Mouse (Mus musculus) cerebellum, adult 9-10 months (tissue): ENCODE measurements around the gene Syne1.

Experiments used
- DNase-seq: peaks from one replicate; pipeline ENCODE4 v3.0.0; 2022

Gene Syne1

DNA sequence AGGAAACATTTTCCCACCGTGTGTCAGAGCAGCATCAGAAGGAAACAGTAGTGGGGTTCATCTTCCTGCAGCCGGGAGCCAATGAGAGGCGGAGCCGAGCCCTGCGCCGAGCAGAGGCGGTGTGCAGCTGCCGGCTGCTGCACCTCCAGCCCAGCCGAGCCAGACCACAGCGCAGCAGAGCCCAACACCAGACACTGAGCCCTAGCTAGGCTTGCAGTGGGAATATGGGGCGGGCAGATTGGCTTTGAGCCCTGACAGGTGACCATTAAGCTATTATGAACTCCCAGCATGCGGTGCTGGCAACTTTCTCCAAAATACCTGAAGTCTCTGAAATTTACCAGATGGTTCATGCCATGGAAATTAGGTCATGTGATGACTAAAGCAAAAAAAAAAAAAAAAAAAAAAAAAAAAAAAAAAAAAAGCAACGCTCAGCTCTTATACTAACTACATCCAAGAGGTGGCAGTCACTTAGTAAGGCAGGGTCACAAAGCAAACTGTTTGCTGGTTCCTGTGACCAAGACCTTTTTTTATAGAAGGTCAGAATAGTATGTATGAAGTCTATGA is 356.5 kb downstream of the Syne1 start:
- peak; percentile 93 for DNase-seq

DNA sequence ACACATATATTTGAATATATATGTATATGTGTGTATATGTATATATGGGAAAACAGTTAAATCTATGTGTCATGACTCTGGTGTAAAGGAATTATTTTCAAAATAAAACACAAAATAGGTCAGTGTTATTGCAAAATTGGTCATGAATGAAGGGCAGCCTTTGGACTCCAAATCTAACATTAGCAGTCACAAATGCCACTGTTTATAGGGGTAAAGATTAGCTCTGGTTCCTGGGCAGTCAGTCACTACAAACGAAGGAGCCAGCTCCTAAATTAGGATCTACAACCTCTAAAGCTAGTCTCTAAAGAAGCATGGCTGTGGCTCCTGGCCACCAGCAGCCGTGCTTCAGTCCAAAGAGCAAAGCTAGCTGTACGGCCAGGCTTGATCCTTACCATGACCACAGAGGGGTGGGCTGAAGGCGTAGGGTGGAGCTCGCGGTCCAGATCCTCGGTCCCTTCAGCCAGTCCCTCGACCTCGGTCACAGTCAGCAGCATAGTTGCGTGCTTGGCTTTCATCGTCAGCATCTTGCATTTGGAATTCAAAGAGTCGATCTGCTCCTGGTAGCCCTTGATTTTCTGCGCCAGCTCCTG is 357.1 kb downstream of the Syne1 start:
- no peak for DNase-seq

DNA sequence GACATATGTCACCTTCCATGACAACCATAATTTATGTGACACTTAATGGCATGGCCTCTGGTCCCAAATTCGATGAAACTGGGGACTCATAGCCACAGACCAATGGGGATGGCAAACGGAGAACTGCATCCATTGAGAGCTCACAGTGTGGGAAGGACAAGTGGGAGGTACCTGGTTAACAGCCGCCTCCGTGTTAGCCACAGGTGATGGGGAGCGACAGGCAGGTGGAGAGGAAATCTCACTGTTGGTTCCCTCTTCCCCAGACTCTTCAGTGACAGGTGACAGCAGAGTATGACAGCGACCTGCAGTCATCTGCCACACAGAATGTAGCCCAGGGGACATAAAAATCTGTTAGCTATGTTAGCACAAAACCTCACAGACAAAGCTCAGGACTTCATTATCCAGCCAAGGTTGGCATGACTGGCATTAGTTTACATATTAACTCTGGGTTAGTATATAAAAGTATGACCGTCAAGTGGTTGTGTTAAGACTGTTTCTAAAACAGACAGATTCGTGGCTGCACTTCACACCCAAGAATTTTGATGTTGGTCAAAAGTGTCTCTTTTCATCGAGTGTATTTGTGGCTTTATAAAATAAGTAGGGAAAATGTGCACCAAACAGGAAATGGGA is 358.3 kb downstream of the Syne1 start:
- no peak for DNase-seq

DNA sequence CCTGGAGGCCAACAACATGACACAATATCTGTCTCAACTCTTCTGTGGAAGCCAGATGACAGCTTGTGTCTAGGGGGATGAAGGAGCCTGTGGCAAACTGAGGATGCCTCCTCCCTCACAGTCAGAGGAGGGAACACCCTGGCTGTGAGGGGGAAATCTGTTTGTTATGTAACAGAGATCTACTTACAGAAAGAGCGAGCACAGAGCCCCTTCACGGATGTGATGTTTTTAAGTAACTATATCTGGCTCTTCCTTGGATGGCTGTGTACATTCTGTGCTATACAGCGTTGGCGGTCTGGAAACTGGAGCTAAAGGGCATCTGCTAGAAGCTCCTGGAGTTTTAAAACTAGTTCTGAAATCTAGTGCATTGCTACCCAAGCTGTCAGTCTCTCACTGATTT is 360.5 kb downstream of the Syne1 start:
- no peak for DNase-seq

DNA sequence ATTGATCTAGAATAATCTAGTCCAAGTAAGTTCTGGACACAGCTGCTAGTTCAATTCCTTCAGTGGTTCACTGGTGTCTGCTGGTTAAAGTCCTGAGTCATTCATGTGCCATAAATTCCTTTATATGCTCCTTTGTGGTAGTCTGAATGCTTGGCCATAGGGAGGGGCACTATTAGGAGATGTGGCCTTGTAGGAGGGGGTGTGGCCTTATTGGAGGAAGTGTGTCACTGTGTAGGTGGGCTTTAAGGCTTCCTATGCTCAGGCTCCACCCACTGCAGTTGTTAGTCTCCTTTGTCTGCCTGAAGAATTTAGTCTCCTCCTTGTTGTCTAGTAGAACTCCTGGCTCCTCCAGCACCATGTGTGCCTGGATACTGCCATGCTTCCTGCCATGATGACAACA is 362.4 kb downstream of the Syne1 start:
- DNase-seq: no peak

DNA sequence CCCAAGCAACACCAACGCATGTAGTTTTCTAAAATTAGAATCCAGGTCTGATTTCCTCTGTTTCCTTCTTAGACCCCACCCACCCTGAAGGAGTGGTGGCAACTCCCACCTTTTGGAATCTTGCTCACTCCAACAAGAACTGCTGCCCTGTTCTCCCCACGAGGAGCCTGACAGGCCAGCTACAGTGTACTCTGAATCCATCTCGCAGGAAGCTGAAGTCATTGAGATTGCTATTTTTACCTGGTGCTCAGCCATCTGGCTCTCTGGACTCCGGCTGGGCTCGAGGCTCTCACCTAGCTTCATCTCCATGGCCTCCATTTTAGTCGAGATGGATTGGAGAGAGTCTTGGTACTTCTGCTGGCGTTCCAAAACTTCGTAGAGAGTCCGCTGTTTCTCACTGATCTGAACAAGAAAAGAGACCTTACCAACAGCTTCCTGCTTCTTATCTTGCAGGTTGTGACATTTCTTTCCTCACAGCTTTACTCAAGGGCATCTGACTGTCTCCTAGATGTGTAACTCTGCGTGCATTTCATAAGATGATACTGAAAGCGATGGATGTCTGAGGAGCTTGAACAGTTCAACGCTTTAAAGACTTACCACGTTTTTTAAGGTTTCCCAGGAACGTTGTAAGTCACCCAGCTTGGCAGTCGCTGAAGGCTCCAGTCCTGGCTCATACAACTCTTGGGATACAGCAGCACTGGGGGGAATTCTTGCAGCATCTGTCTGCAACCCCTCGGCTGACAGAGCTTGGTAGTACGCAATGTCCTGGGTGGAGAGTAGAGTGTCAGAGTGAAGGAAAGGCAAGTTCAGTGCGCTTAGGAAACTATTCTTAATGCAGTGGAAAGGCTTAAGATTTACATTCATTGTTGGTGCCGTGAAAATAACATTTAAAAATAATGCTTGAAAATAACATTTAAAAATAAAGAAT is 365.9 kb downstream of the Syne1 start:
- peak; percentile 84 for DNase-seq

DNA sequence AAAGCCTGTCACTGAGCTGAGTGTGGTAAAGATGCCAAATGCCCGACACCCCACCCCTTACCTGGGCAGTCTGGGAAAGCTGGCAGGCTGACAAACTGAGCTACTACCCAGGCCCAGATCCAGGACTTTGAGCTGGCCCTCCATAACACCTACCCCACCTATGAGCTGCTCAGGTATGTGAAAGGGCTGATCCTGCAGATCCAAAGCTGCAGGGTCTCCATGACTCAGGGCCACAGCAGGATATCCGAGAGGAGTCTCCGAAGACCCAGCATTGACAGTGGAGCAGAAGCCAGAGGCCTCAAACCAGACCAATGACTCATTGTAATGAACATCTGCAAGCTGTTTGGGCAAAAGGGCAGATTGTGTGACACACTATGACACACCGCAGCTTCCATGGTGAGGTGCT is 369.5 kb downstream of the Syne1 start:
- DNase-seq: peak; percentile 74

DNA sequence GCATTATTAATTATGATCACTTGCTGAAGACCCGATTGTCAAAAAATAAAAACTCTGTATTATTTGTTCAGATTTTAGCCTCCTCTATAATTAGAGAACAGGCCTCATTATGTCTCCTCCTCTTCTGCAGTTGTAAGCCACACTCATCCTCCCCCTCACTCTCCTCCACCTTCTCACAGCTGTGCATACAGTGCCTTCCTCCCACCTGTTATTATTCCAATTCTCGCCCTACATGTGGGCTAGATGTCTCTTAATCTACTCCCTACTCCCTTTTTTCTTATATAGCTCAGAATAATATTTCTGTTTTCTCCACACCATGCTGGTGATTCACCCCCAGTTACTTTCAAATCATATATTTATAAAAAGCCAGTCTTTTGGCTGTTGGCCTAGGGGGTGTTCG is 371.4 kb downstream of the Syne1 start:
- no peak for DNase-seq

DNA sequence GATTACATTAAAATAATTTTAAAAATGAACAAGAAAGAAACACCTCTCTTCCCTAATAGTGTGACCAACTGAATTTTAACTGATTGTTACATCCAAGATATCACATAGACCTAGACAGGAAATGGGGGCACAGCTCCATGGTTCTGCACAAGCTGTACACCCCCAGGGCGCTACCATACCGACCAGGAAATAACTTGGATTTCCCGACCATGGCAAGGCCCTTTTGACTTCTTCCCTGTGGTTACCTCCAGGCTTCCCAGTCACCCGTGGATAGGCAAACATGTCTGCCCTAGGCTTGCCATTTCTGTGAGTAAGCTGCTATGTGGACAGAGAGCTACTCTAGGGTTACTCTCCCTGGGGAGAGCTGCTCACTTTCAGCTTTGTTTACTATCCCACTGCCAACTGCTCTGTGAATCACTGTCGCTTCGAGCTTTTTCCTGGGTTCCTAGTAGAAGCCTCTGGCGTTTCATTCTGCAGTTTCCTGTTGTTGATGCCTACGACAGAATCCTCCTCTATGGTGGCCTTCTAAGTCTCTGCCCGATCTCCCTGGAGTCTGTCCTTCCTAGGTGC is 373.8 kb downstream of the Syne1 start:
- DNase-seq: no peak

DNA sequence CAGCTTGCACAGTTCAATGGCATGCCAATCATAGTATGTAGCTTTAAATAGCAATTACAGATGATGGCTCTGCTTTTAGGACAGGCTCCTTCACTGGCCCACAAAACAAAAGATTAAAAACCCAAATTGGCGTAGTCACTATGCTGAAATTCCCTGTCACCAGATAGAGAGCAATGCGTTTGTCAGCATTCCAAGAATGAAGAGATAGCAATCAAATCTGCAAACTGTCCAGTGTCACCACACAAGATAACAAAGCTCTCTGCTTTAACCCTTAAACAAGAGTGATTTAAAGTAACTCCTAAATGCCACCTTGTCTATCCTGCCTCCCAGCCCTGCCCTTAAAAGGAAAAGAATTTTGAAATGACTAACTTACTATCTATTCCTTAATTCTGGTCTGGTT is 374.9 kb downstream of the Syne1 start:
- no peak for DNase-seq

DNA sequence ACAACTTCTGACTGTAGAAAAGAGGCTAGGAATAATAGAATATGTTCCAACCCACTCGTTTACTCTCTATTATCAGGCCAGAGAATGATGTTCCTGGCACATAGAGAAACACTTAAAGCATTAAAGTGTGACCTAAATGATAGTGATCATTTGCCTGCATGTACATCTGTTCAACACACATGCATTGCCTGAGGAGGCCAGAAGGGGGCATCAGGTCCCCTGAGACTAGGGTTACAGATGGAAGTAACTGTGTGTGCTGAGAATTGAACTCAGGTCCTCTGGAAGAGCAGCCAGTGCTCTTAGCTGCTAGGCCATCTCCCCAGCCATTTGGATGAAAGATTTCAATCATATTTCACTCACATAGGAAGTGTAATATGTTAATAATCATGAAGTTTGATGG is 380.9 kb downstream of the Syne1 start:
- DNase-seq: no peak

DNA sequence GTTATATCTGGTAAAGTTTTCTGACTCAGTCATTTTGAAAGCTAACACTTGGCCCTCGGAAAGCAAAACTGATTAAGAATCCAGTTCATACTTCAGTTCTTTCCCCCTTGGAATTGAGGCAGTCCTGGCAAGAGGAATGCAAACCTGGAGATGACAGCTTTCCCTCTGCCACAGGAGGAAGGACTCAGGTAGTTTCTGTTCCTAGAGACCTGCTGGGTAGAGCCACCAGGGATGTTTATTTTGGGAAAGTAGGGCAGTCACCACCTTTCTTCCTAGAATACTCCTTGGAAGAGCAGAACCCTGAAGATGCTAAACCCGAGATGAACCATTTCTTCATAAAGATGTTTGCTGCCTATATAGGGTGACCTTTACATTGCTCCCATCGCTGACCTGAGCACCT is 383.8 kb downstream of the Syne1 start:
- DNase-seq: peak; percentile 57

DNA sequence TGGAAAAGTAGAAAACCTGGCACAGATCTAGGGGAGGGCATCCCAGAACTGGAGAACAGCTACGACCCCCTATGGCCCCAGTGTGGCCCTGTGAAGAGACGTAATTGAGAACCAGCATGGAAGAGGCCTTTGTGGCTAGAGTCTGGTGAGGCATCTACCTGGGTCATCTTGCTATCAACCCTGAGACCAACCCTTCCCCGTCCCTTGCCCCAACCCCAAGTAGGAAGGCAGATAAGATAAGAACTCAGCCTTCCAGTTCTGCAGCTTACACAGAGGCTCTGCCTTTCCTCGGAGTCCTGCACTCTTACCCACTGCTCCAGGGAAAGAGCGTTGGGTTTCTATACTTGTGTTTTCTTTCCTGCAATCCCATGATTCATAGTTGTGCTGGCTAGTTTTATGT is 385.8 kb downstream of the Syne1 start:
- DNase-seq: no peak

DNA sequence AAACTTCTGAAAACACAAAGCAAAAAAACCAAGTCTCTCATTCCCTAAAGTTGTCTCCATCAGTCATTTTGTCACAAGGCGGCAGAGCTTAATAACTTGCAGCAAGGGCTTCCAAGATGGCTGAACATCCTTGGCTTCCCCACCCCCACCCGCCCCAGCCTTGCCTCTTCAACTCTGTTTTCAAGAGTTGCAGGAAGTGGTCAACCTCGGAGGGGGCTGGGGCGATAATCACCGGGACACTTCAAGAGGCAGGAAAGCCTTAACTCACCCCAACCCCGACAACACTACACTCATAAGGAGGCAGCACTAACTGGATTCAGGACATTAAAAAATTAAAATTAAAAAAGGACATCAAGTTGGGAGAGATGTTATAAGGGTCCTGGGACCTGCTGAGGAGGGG is 387.5 kb downstream of the Syne1 start:
- DNase-seq: no peak

DNA sequence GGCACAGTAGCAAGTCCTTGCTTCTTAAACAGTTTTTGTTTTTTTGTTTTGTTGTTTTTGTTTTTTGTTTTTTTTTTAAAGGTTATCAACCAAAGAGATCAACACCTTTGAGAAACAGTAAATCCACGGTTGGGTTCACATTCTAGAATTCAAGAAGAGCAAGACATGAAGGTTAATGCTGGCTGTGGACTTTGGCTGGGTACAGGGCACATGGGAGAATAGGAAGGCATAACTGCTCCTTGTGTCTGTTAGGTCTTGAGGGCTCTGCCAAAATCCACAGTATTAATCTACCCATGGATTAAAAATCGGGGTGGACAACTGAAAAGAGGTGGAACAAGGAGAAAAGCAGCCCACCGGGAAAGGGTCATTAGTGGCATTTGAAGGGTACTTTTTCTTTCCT is 388.0 kb downstream of the Syne1 start:
- DNase-seq: no peak

DNA sequence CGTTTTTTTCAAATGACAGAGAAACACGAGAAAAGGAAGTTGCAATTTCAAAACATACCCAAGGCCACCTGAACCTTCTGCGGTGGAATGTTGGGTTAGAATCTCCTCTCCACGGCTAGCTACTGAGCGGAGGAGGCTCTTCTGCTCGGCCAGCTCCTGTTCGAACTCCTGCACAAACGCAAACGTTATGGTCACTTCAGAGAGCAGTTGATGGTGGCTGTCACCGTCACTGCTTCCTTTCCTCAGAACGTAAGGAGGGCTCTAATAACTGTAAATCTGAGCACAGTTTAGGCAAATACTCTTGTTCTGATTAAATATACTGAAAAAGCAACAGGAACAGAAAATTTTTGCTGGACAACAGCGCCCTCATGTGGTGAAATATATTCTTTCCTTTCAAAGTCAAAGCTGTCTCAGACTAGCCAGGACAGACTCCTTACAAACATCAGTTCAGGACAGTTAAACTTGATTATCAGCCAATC is 389.8 kb downstream of the Syne1 start:
- DNase-seq: peak; percentile 65

DNA sequence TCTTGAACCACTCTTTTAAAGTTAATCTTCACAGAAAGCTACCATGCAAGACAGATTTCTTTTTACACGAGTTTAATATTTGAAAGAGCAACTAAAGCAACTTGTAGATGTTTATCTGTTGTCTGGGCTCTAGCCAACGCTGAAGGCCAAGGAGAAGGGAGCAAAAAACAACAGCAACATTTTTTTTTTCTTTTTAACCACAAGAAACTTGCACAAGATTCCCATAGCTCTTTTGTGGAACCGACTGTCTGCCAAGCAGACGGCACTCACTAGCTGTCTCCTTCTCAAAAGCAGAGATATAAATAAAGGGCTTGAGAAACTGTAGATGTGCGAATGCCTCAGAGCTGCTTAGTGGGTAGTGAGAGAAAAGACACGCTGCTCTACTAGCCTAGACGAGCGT is 391.6 kb downstream of the Syne1 start:
- no peak for DNase-seq

DNA sequence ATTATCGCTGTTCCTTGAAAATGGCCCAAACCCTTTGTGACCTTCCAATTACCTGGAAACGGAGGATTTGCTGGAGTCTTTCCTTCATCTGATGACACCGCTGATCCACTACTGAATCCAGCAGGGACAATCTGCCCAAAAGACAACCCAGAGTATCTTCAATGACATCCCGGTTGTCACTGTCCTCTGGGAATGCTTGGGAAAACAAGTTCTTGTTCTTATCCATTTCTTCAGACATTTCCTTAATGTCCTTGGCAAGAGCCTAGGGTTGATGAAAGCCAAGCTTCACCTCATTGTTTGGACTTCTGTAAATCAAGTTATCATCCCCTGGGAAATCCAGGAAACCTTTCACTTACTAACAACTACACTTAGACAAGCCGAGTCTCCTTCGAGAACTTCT is 398.2 kb downstream of the Syne1 start:
- no peak for DNase-seq

DNA sequence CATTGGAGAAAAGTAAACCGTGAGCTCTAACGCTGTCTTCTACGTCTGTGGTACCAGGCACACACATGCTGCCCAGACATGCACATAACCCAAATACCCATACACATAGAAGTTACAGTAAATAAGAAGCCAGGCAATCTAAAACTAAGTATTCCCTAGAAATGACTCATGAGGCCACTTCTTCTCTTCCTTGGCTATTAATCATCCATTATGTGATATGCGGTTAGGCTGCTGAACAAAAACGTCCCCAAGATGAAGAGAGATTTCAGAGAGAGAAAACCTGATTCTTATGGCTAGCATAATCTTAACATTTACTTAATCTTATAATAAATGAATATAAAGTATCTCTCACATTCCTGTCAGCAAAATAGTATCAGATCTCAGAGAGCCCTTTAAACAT is 409.8 kb downstream of the Syne1 start:
- DNase-seq: no peak

DNA sequence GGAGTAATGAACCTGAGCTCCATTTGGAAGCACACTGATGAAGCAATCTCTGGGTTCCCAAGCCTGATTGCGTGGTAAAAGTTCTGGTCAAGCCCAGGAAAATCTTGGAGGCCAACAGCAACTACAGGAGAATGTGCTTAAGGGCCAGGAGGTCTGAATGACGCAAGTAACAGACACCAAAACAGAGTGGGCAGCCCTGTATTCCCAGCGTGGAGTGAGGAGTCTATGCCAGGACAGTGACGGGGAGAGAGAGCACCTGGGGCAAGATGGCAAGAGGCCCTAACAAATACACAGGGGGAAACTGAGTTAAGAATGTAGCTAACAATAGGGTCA is 411.4 kb downstream of the Syne1 start:
- no peak for DNase-seq

DNA sequence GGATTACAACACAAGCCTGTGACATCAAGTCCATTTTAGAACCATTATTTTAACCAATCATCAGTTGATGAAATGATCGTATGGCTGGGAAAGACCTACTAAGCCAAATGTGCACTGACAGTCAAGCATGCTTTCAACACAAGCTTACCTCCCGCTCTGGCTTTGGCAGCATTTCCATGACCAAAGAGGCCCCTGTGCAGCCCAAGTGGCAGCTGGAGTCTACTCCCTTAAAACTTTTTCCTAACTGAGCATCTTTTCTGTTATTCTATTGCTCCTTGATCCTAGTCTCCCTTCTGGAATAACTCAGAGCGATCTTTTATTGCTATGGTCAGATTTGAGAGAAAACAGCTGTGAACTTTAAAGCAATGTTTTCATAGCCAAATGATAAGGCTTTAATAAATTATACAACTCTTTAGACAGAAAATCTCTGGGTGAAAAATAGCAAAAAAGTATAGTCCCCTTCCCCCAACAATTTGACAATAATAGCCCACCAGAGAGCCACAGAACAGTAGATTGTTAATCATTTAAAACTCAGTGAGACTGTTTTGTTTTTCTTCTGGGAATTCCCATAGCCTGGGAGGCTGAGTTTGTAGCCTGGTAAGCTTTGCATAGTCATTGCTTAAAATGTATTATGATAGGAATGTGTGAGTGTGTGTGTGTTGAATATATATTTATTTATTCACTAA is 411.9 kb downstream of the Syne1 start:
- no peak for DNase-seq

DNA sequence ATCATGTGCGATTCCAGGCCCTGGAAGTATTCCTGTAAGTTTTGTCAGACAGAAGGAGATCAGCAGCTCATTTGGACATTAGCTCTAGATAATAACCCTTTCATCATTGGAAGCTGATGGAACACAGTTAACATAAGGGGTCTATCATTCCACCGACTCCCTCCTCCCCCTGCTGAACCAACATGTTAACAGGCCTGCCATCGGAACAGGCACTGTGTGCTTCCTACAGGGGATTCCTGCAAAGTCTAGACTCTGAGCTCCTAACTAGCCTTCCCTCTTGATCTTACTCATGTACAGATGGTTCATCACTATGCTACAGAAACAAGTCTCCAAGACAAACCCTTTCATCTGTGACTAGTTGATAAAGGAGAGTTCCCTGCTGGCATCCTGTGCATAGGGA is 419.2 kb downstream of the Syne1 start:
- DNase-seq: no peak

DNA sequence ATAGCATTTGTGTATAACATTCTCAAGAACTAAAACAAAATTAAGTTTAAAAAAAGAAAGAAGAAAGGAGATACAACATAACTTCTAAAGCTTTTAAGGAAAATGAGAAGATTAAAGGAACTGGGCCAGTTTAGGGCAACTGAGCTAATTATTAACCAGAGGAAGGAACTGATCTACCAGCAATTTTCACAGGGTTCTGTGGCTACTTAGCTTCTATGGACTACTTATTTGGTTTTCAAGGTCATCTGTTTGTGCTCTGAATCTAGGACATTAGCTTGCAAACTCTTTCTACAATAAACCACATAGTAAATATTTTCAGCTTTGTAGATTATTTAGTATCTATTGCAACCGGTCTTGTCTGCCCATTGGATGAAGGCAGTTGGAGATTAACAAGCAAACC is 420.8 kb downstream of the Syne1 start:
- no peak for DNase-seq
